In the genomic region with DNA sequence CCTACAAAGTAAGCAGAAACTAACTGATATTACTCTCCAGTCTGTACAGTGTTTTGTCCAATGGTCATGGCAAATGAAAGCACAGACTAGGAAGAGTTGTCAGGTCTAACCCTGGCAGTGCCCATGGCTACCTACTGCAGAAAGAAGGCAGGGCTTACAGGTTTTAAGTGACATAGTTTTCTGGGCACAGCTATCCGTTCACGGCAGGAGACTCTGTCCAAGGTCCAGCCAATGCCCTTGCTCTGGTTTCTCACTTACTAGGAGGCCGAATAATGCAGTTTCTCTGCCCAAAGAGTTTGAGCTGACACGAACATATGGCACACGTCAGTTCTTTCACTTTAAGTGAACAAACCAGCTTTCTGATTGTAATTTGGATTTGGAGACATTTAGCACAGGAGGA, we compare ENCODE assay signal across 29 mouse cellular contexts. TPM values are rescaled to one million over a fixed set of nuclear protein-coding genes. Genes with fewer than 3 reads are reported as not detected.
A peak's percentile ranks its signal among the peaks of the same experiment; 100 is the strongest.
DNase-seq lines count a peak whose midpoint lies in the region; ATAC-seq and TF ChIP-seq lines count a peak whose summit lies in the region.
"Had no signal": no experiment of that assay in that cellular context is flagged by ENCODE, and none has a peak within 500 bp of the region (broad histone marks: within the 10 kb centered on the region; RNA-seq: fewer than 3 reads in every experiment).

No protein-coding gene starts in this region.

- TF ChIP-seq POLR2A in kidney, adult 2 months (IDR thresholded peaks at IDR 0.05; ENCODE audit: low read depth, low read length): no peak

- H3K9ac ChIP-seq in kidney, embryonic 14.5 days (ENCODE audit: low read depth, low read length): no peak overlapping the region
- no peak overlapping the region for H3K9ac ChIP-seq in lung, embryonic 16.5 days (ENCODE audit: low read length)
- H3K9ac ChIP-seq: embryonic facial prominence, embryonic 13.5 days; forebrain, embryonic 15.5 days; hindbrain, embryonic 12.5 days; limb, embryonic 15.5 days; liver, embryonic 15.5 days; neural tube, embryonic 15.5 days had no signal

- peak; percentile 32 to 52 for DNase-seq in cerebellum, postnatal 14 days
- no peak for DNase-seq in cerebellum, adult 9-11 months
- DNase-seq in kidney, adult 2 months: peak; percentile 52
- DNase-seq in lung, postnatal 10 days: no peak
- DNase-seq in left cerebral cortex, adult 8-10 months (ENCODE audit: low spot score in 2 of 2): no peak
- DNase-seq: B cell, adult 2 months; embryo, embryonic 11 days; left cerebral cortex, postnatal 4 days; right cerebral cortex, adult 18-20 months; right cerebral cortex, postnatal 4 days had no signal

- H3K9me3 ChIP-seq in kidney, embryonic 14.5 days (ENCODE audit: control insufficient read depth, low read length): no peaks in the 10 kb centered on the region
- H3K9me3 ChIP-seq in lung, embryonic 16.5 days (ENCODE audit: control insufficient read depth, low read length): no peaks in the 10 kb centered on the region
- H3K9me3 ChIP-seq: embryonic facial prominence, embryonic 13.5 days; forebrain, embryonic 15.5 days; G1E; hindbrain, embryonic 12.5 days; limb, embryonic 15.5 days; liver, embryonic 15.5 days; midbrain, embryonic 10.5 days; neural tube, embryonic 15.5 days had no signal

- no peak for TF ChIP-seq CTCF in kidney, adult 2 months (conservative IDR thresholded peaks at IDR 0.05; ENCODE audit: insufficient read depth, insufficient read length, low read depth, low read length)

- no peak overlapping the region for H3K27ac ChIP-seq in kidney, adult 2 months (ENCODE audit: insufficient read depth, low read depth, low read length)
- no peak overlapping the region for H3K27ac ChIP-seq in kidney, embryonic 14.5 days (ENCODE audit: low read depth, low read length)
- H3K27ac ChIP-seq in lung, embryonic 16.5 days (ENCODE audit: low read length): no peak overlapping the region
- H3K27ac ChIP-seq: embryonic facial prominence, embryonic 13.5 days; forebrain, embryonic 15.5 days; hindbrain, embryonic 12.5 days; left cerebral cortex, adult 2 months; limb, embryonic 15.5 days; liver, embryonic 15.5 days; midbrain, embryonic 10.5 days; neural tube, embryonic 15.5 days had no signal

- ATAC-seq in kidney, embryonic 14.5 days (ENCODE audit: low FRiP score, low TSS enrichment): no peak
- ATAC-seq in lung, embryonic 16.5 days (ENCODE audit: low read depth): 0 out of 2 replicates have a peak, but pooled peaks have one; percentile 15
- ATAC-seq: intestine, postnatal 0 days; lung, postnatal 0 days; Patski had no signal

- H3K4me3 ChIP-seq in kidney, adult 2 months (ENCODE audit: insufficient read depth, low read depth, low read length): no peak overlapping the region
- no peak overlapping the region for H3K4me3 ChIP-seq in kidney, embryonic 14.5 days (ENCODE audit: low read length)
- H3K4me3 ChIP-seq in lung, embryonic 16.5 days (ENCODE audit: low read length): no peak overlapping the region
- H3K4me3 ChIP-seq: embryonic facial prominence, embryonic 13.5 days; erythroblast, embryonic 14.5 days; forebrain, embryonic 15.5 days; hindbrain, embryonic 12.5 days; left cerebral cortex, adult 2 months; limb, embryonic 15.5 days; liver, embryonic 15.5 days; midbrain, embryonic 10.5 days; neural tube, embryonic 15.5 days had no signal

- WGBS in kidney, adult 2 months: 39% methylated on average over 5 of the region's 5 CpGs
- WGBS in kidney, embryonic 14.5 days: 70% methylated on average over 5 of the region's 5 CpGs
- WGBS in lung, embryonic 16.5 days: 63% methylated on average over 5 of the region's 5 CpGs

- no peaks in the 10 kb centered on the region; the same call in 1 of the 2 replicates for H3K4me1 ChIP-seq in kidney, adult 2 months (ENCODE audit: control insufficient read depth, insufficient read depth, low read length)
- no peaks in the 10 kb centered on the region for H3K4me1 ChIP-seq in kidney, embryonic 14.5 days (ENCODE audit: control insufficient read depth, insufficient read depth, low read length)
- H3K4me1 ChIP-seq in lung, embryonic 16.5 days (replicated peaks; ENCODE audit: control insufficient read depth, insufficient read depth, low read length): no peaks in the 10 kb centered on the region; the same call in 1 of the 2 replicates
- H3K4me1 ChIP-seq: embryonic facial prominence, embryonic 13.5 days; hindbrain, embryonic 12.5 days; limb, embryonic 15.5 days; midbrain, embryonic 10.5 days; neural tube, embryonic 15.5 days had no signal

- H3K36me3 ChIP-seq in kidney, adult 2 months (ENCODE audit: control insufficient read depth, insufficient read depth, low read length): no peaks in the 10 kb centered on the region
- no peaks in the 10 kb centered on the region for H3K36me3 ChIP-seq in kidney, embryonic 14.5 days (ENCODE audit: control insufficient read depth, insufficient read depth, low read length)
- H3K36me3 ChIP-seq in lung, embryonic 16.5 days (ENCODE audit: control insufficient read depth, insufficient read depth, low read length): no peaks in the 10 kb centered on the region
- H3K36me3 ChIP-seq: embryonic facial prominence, embryonic 13.5 days; forebrain, embryonic 15.5 days; hindbrain, embryonic 12.5 days; limb, embryonic 15.5 days; liver, embryonic 15.5 days; midbrain, embryonic 10.5 days; neural tube, embryonic 15.5 days had no signal

- no peak overlapping the region for H3K4me2 ChIP-seq in kidney, embryonic 14.5 days (replicated peaks; ENCODE audit: low read depth, low read length)
- H3K4me2 ChIP-seq in lung, embryonic 16.5 days (ENCODE audit: low read depth, low read length): no peak overlapping the region
- H3K4me2 ChIP-seq: embryonic facial prominence, embryonic 13.5 days; forebrain, embryonic 15.5 days; hindbrain, embryonic 12.5 days; limb, embryonic 15.5 days; liver, embryonic 15.5 days; neural tube, embryonic 15.5 days had no signal

- no peaks in the 10 kb centered on the region for H3K27me3 ChIP-seq in kidney, adult 2 months (replicated peaks; ENCODE audit: control insufficient read depth, insufficient read depth, low read length)
- H3K27me3 ChIP-seq in kidney, embryonic 14.5 days (ENCODE audit: control insufficient read depth, insufficient read depth, low read length): no peaks in the 10 kb centered on the region
- H3K27me3 ChIP-seq in lung, embryonic 16.5 days (ENCODE audit: control insufficient read depth, insufficient read depth, low read depth, low read length): no peaks in the 10 kb centered on the region
- H3K27me3 ChIP-seq: CH12.LX; embryonic facial prominence, embryonic 13.5 days; forebrain, embryonic 15.5 days; hindbrain, embryonic 12.5 days; limb, embryonic 15.5 days; liver, embryonic 15.5 days; neural tube, embryonic 15.5 days; Patski had no signal

RNA-seq across cellular contexts. Expression of a gene that starts 58.9 kb away (rescaled TPM):
- polyA plus RNA-seq in kidney, adult 2 months (2012; rRNA removed): 0.12 and 0.20 TPM in 2 replicates
- 0.16 TPM in 1 of 2 replicates, not detected in the other for polyA plus RNA-seq in kidney, embryonic 14.5 days (2014; fragmentation: Nextera tagmentation; extraction: Ambion mirVana)
- polyA plus RNA-seq in lung, embryonic 16.5 days (2015; fragmentation: Nextera tagmentation; extraction: Ambion mirVana): 0.14 and 0.18 TPM in 2 replicates
- total RNA-seq in left cerebral cortex, adult 8-10 months (2022): under 1 TPM in 3 of 4 experiments, not detected in 1; 0.14 to 0.19 (median 0.16) TPM
- total RNA-seq: heart, adult 8-10 months had no signal
- polyA plus RNA-seq: erythroblast, embryonic 14.5 days; forebrain, embryonic 15.5 days; heart, embryonic 14.5 days; intestine, postnatal 0 days; lung, postnatal 0 days; Patski; stomach, embryonic 14.5 days had no signal

Comparison
In these comparisons a context has a peak if more than half of its experiments do, and no peak if none do; other contexts are left out.
1. DNase-seq: peak in cerebellum, postnatal 14 days (2 of 2) and kidney, adult 2 months (single experiment); none in cerebellum, adult 9-11 months (single experiment), lung, postnatal 10 days (single experiment) and left cerebral cortex, adult 8-10 months (0 of 2).